Mouse (Mus musculus) neural tube, embryonic 14.5 days (tissue): ENCODE results near the gene Rbm24. TPM values are rescaled to one million over a fixed set of nuclear protein-coding genes. Genes with fewer than 3 reads are reported as not detected.

Experiments used
- ATAC-seq: fragments of 200-750 bp; cut with Nextera tagmentation; 2 replicates; pipeline ENCODE4 v1.8.0; 2017; ENCODE audit warnings: low read depth, mild to moderate bottlenecking, moderate TSS enrichment, moderate library complexity
- H3K27ac ChIP-seq: fragments of 300-500 bp; sonication (generic); 2 replicates; pipeline ENCODE4 v1.5.1; 2014; ENCODE audit warnings: low read depth, mild to moderate bottlenecking, control low read depth, low read length, moderate library complexity, mixed read lengths
- H3K27me3 ChIP-seq: fragments of 300-500 bp; sonication (generic); 2 replicates; pipeline ENCODE4 v1.6.1; 2014; ENCODE audit warnings: low read length; ENCODE audit not compliant: control insufficient read depth, insufficient read depth
- H3K36me3 ChIP-seq: fragments of 300-500 bp; sonication (generic); 2 replicates; pipeline ENCODE4 v1.6.1; 2014; ENCODE audit warnings: low read length, mixed read lengths; ENCODE audit not compliant: control insufficient read depth, insufficient read depth
- H3K4me1 ChIP-seq: fragments of 300-500 bp; sonication (generic); 2 replicates; pipeline ENCODE4 v1.6.1; 2014; ENCODE audit warnings: low read length; ENCODE audit not compliant: control insufficient read depth, insufficient read depth
- H3K4me2 ChIP-seq: fragments of 300-500 bp; sonication (generic); 2 replicates; pipeline ENCODE4 v1.6.1; 2014; ENCODE audit warnings: mild to moderate bottlenecking, low read depth, low read length, control low read depth
- H3K4me3 ChIP-seq: fragments of 300-500 bp; sonication (generic); 2 replicates; pipeline ENCODE4 v1.5.1; 2014; ENCODE audit warnings: low read depth, low read length, control low read depth, mixed read lengths
- H3K9ac ChIP-seq: fragments of 300-500 bp; sonication (generic); replicated peaks from 2 replicates; pipeline ENCODE4 v1.6.1; 2014; ENCODE audit warnings: low read depth, mild to moderate bottlenecking, control low read depth, low read length, mixed read lengths
- H3K9me3 ChIP-seq: fragments of 300-500 bp; sonication (generic); 2 replicates; pipeline ENCODE4 v1.6.1; 2016; ENCODE audit warnings: low read length; ENCODE audit not compliant: control insufficient read depth
- WGBS: fragments of 180-500 bp; shearing (Covaris S2); extraction: QIAGEN DNeasy Blood & Tissue Kit; methylation state at CpG from one replicate; pipeline ENCODE4 v1.1.7; 2014; 5-methylcytosine and 5-hydroxymethylcytosine counted together
- polyA plus RNA-seq: library from polyadenylated mRNA; unstranded; fragments of >200 nt; fragmentation: Nextera tagmentation; extraction: Ambion mirVana; gene quantifications from 2 replicates; pipeline ENCODE4 v1.2.1, GENCODE M21; 2014

Rbm24 gene
- polyA plus RNA-seq, result 2.7 and 3.5 TPM in 2 replicates

GRCm38 (mm10) chr13:46418141-46418601 is at the start of gene Rbm24:
Gene Rbm24 (plus strand): TSS chr13:46418434.
- Histone ChIP-seq H3K4me2 (peak within 1 kb of the TSS; percentile 82), H3K9ac (peak within 1 kb of the TSS; percentile 74), H3K9me3 (no peaks in the 10 kb centered on the region), H3K4me1 (no peaks in the 10 kb centered on the region), H3K27ac (peak within 1 kb of the TSS; percentile 48), H3K36me3 (no peaks in the 10 kb centered on the region), H3K27me3 (no peaks in the 10 kb centered on the region), H3K4me3 (peak within 1 kb of the TSS; percentile 71)
- peak; percentile 83 for ATAC-seq
- WGBS, result under 1% methylated on average over 40 of the region's 41 CpGs

GRCm38 (mm10) chr13:46372884-46373283 is 45.4 kb upstream of the Rbm24 start:
- no peaks in the 10 kb centered on the region for H3K36me3 ChIP-seq
- no peak overlapping the region for H3K27ac ChIP-seq
- ATAC-seq, result no peak
- H3K9ac ChIP-seq, result no peak overlapping the region
- H3K27me3 ChIP-seq, result no peaks in the 10 kb centered on the region
- no peaks in the 10 kb centered on the region for H3K9me3 ChIP-seq
- no peaks in the 10 kb centered on the region for H3K4me1 ChIP-seq
- no peak overlapping the region for H3K4me2 ChIP-seq
- 84% methylated on average over 7 of the region's 7 CpGs for WGBS
- no peak overlapping the region for H3K4me3 ChIP-seq

DNA sequence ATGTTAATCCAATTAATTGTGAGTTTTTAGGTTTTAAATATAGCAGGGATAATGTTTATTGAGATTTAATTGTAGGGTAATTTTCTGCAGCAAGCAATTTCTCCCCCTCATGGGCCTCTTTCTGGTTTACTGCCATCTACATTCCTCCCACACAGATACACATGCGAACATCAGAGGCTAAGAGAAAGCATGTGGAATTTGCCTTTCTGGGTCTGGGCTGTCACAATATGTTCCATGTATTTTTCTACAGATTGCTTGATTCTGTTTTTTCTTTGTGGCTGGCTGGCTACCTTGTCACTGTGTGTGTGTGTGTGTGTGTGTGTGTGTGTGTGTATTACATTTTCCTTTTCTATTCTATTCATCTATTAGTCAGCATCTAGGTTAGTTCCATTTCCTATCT is 42.9 kb upstream of the Rbm24 start:
- Histone ChIP-seq H3K4me1 (no peaks in the 10 kb centered on the region), H3K27me3 (no peaks in the 10 kb centered on the region), H3K9ac (no peak overlapping the region), H3K36me3 (no peaks in the 10 kb centered on the region), H3K27ac (no peak overlapping the region), H3K9me3 (no peaks in the 10 kb centered on the region), H3K4me3 (no peak overlapping the region), H3K4me2 (no peak overlapping the region)
- ATAC-seq, result no peak
- WGBS, result 59% methylated on average over 1 of the region's 1 CpGs

DNA sequence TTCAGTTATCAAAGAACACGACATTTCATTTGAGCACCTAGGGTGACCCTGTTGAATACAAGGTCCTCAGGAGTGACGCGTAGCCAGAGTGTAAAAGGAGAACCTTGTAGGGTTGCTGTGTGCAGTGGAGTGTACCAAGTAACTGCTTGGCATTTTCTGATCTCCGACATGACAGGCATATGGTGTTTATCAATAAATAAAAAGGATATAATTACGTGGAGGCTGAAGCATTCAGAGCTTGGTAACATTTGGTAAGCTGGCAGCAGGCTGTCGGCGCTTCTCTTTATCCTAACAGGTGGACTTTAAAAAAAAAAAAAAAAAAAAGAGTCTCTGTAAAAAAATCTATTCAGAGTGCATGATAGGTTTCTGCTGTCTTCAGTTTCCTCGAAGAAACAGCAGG is 30.8 kb upstream of the Rbm24 start:
- Histone ChIP-seq H3K9ac (no peak overlapping the region), H3K4me2 (no peak overlapping the region), H3K4me3 (no peak overlapping the region), H3K27me3 (no peaks in the 10 kb centered on the region), H3K4me1 (no peaks in the 10 kb centered on the region), H3K36me3 (no peaks in the 10 kb centered on the region), H3K9me3 (no peaks in the 10 kb centered on the region), H3K27ac (no peak overlapping the region)
- no peak for ATAC-seq
- WGBS, result 82% methylated on average over 8 of the region's 8 CpGs

- H3K9me3 ChIP-seq, result no peaks in the 10 kb centered on the region
- 84% methylated on average over 1 of the region's 1 CpGs for WGBS
- H3K36me3 ChIP-seq, result no peaks in the 10 kb centered on the region
- no peak overlapping the region for H3K27ac ChIP-seq
- H3K4me1 ChIP-seq, result no peaks in the 10 kb centered on the region
- ATAC-seq, result no peak
- H3K4me3 ChIP-seq, result no peak overlapping the region
- H3K27me3 ChIP-seq, result no peaks in the 10 kb centered on the region
- no peak overlapping the region for H3K9ac ChIP-seq
- no peak overlapping the region for H3K4me2 ChIP-seq
These were observed 26.6 kb upstream of the Rbm24 start for GRCm38 (mm10) chr13:46391654-46392053.

DNA sequence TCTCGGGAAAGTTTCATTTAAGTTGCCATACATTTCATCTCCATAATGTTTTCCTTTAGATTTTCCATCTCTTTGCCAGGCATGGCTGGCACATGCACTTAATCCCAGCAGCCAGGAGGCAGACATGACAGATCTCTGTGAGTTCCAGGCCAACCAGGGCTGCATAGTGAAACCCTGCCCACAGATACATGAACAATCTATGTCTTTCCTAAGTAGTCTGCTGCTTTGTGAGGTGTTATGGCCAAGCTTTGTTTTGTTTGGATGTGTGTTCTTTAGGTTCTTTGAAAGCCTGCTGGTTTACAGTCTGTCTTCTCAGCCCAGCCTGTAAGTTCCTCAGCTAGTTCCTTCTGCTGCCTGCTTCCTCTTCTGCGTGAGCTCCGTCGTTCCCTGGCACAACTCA is 25.3 kb upstream of the Rbm24 start:
- no peak for ATAC-seq
- Histone ChIP-seq H3K9ac (no peak overlapping the region), H3K4me3 (no peak overlapping the region), H3K4me1 (no peaks in the 10 kb centered on the region), H3K4me2 (no peak overlapping the region), H3K27me3 (no peaks in the 10 kb centered on the region), H3K27ac (no peak overlapping the region), H3K36me3 (no peaks in the 10 kb centered on the region), H3K9me3 (no peaks in the 10 kb centered on the region)
- 86% methylated on average over 4 of the region's 4 CpGs for WGBS

GRCm38 (mm10) chr13:46393936-46394335 is 24.3 kb upstream of the Rbm24 start:
- Histone ChIP-seq H3K9ac (no peak overlapping the region), H3K27ac (no peak overlapping the region), H3K27me3 (no peaks in the 10 kb centered on the region), H3K4me3 (no peak overlapping the region), H3K36me3 (no peaks in the 10 kb centered on the region), H3K4me2 (no peak overlapping the region), H3K4me1 (no peaks in the 10 kb centered on the region), H3K9me3 (no peaks in the 10 kb centered on the region)
- ATAC-seq, result no peak
- 72% methylated on average over 2 of the region's 2 CpGs for WGBS

DNA sequence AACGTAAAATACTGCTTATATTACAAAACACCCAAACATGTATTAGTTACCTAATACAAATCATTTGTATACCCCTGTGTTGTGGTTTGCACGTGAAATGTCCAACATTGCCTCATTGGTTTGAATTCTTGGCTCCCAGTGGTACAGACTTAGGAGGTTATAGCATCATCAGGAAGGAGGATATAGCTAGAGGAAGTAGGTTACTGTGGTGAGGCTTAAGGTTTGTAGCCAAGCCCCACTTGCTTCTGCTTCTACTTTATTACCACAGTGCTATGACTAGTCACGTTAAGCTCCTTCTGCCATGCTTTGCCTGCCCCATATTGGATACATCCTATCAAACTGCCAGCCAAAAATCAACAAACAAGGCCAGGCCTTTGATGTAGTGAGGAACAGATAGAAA is 21.0 kb upstream of the Rbm24 start:
- H3K9me3 ChIP-seq, result no peaks in the 10 kb centered on the region
- H3K27me3 ChIP-seq, result no peaks in the 10 kb centered on the region
- no peak overlapping the region for H3K9ac ChIP-seq
- H3K4me3 ChIP-seq, result no peak overlapping the region
- ATAC-seq, result no peak
- no peak overlapping the region for H3K4me2 ChIP-seq
- no peak overlapping the region for H3K27ac ChIP-seq
- 80% methylated on average over 3 of the region's 3 CpGs for WGBS
- no peaks in the 10 kb centered on the region for H3K4me1 ChIP-seq
- H3K36me3 ChIP-seq, result no peaks in the 10 kb centered on the region

GRCm38 (mm10) chr13:46407151-46407550 is 11.1 kb upstream of the Rbm24 start:
- 98% methylated on average over 1 of the region's 1 CpGs for WGBS
- Histone ChIP-seq H3K4me2 (no peak overlapping the region), H3K9ac (no peak overlapping the region), H3K27me3 (no peaks in the 10 kb centered on the region), H3K36me3 (no peaks in the 10 kb centered on the region), H3K9me3 (no peaks in the 10 kb centered on the region), H3K4me3 (no peak overlapping the region), H3K4me1 (no peaks in the 10 kb centered on the region), H3K27ac (no peak overlapping the region)
- no peak for ATAC-seq

GRCm38 (mm10) chr13:46412247-46412646 is 6.0 kb upstream of the Rbm24 start:
- no peak overlapping the region for H3K4me3 ChIP-seq
- H3K27ac ChIP-seq, result no peak overlapping the region
- no peak for ATAC-seq
- no peaks in the 10 kb centered on the region for H3K36me3 ChIP-seq
- H3K27me3 ChIP-seq, result no peaks in the 10 kb centered on the region
- no peak overlapping the region for H3K4me2 ChIP-seq
- H3K4me1 ChIP-seq, result no peaks in the 10 kb centered on the region
- H3K9ac ChIP-seq, result no peak overlapping the region
- H3K9me3 ChIP-seq, result no peaks in the 10 kb centered on the region
